Mouse (Mus musculus): Measurements from ENCODE around the gene Pheta2. TPM values are rescaled to one million over a fixed set of nuclear protein-coding genes. Genes with fewer than 3 reads are reported as not detected.

The Pheta2 gene
- polyA plus RNA-seq, 1 experiment from 2014 or later: 43.9 TPM

GRCm38 (mm10) chr15:82325382-82325781, 13.4 kb upstream of the Pheta2 start:
- H3K9ac ChIP-seq: no peak overlapping the region
- H3K9me3 ChIP-seq (replicated peaks): no peaks in the 10 kb centered on the region
- H3K4me1 ChIP-seq (replicated peaks): peaks cover 10% of the 10 kb centered on the region
- WGBS (ENCODE audit: insufficient replicate concordance): 53% methylated on average over 2 of the region's 2 CpGs
- ATAC-seq (ENCODE audit: insufficient read depth): no peak
- peaks cover 19% of the 10 kb centered on the region for H3K36me3 ChIP-seq (replicated peaks)
- no peak overlapping the region for H3K4me3 ChIP-seq (replicated peaks)
- H3K27ac ChIP-seq (replicated peaks): no peak overlapping the region
- H3K4me2 ChIP-seq: no peak overlapping the region
- H3K27me3 ChIP-seq: peaks cover 4% of the 10 kb centered on the region; the same call in 1 of the 2 replicates

GRCm38 (mm10) chr15:82335194-82335593, 3.5 kb upstream of the Pheta2 start:
- Histone ChIP-seq H3K27ac (replicated peaks) (no peak overlapping the region), H3K4me2 (no peak overlapping the region), H3K27me3 (no peaks in the 10 kb centered on the region), H3K4me3 (replicated peaks) (no peak overlapping the region), H3K36me3 (replicated peaks) (peaks cover 67% of the 10 kb centered on the region), H3K9ac (no peak overlapping the region), H3K4me1 (replicated peaks) (peaks cover 43% of the 10 kb centered on the region), H3K9me3 (replicated peaks) (no peaks in the 10 kb centered on the region)
- WGBS (ENCODE audit: insufficient replicate concordance): 89% methylated on average over 4 of the region's 4 CpGs
- ATAC-seq (ENCODE audit: insufficient read depth): no peak

- ATAC-seq (ENCODE audit: insufficient read depth): no peak
- Histone ChIP-seq H3K9ac (peak overlapping the region; percentile 66; the same call in 1 of the 2 replicates), H3K27me3 (no peaks in the 10 kb centered on the region), H3K4me3 (replicated peaks) (peak overlapping the region; percentile 67; the same call in 1 of the 2 replicates), H3K4me1 (replicated peaks) (peaks cover 52% of the 10 kb centered on the region), H3K4me2 (peak overlapping the region; percentile 84), H3K9me3 (replicated peaks) (no peaks in the 10 kb centered on the region), H3K27ac (replicated peaks) (peak overlapping the region; percentile 19; the same call in 1 of the 2 replicates), H3K36me3 (replicated peaks) (peaks cover 52% of the 10 kb centered on the region)
- 89% methylated on average over 12 of the region's 12 CpGs for WGBS (ENCODE audit: insufficient replicate concordance)
These were observed 2.1 kb upstream of the Pheta2 start for GRCm38 (mm10) chr15:82336629-82337028.

GRCm38 (mm10) chr15:82337875-82338274, 867 bp upstream of the Pheta2 start:
- Histone ChIP-seq H3K36me3 (replicated peaks) (peaks cover 40% of the 10 kb centered on the region), H3K27me3 (no peaks in the 10 kb centered on the region), H3K27ac (replicated peaks) (peak overlapping the region; percentile 100), H3K4me1 (replicated peaks) (peaks cover 63% of the 10 kb centered on the region), H3K4me3 (replicated peaks) (peak overlapping the region; percentile 67), H3K9ac (peak overlapping the region; percentile 66), H3K4me2 (peak overlapping the region; percentile 84), H3K9me3 (replicated peaks) (no peaks in the 10 kb centered on the region)
- 3% methylated on average over 4 of the region's 4 CpGs for WGBS (ENCODE audit: insufficient replicate concordance)
- no peak for ATAC-seq (ENCODE audit: insufficient read depth)

GRCm38 (mm10) chr15:82339150-82339549, 408 bp downstream of the Pheta2 start:
- ATAC-seq (ENCODE audit: insufficient read depth): no peak
- peaks cover 42% of the 10 kb centered on the region for H3K36me3 ChIP-seq (replicated peaks)
- peak overlapping the region; percentile 100 for H3K27ac ChIP-seq (replicated peaks)
- peak overlapping the region; percentile 67 for H3K4me3 ChIP-seq (replicated peaks)
- H3K9ac ChIP-seq: peak overlapping the region; percentile 83
- no peaks in the 10 kb centered on the region for H3K27me3 ChIP-seq
- H3K9me3 ChIP-seq (replicated peaks): no peaks in the 10 kb centered on the region
- 38% methylated on average over 10 of the region's 10 CpGs for WGBS (ENCODE audit: insufficient replicate concordance)
- H3K4me2 ChIP-seq: peak overlapping the region; percentile 84
- peaks cover 76% of the 10 kb centered on the region for H3K4me1 ChIP-seq (replicated peaks)

DNA sequence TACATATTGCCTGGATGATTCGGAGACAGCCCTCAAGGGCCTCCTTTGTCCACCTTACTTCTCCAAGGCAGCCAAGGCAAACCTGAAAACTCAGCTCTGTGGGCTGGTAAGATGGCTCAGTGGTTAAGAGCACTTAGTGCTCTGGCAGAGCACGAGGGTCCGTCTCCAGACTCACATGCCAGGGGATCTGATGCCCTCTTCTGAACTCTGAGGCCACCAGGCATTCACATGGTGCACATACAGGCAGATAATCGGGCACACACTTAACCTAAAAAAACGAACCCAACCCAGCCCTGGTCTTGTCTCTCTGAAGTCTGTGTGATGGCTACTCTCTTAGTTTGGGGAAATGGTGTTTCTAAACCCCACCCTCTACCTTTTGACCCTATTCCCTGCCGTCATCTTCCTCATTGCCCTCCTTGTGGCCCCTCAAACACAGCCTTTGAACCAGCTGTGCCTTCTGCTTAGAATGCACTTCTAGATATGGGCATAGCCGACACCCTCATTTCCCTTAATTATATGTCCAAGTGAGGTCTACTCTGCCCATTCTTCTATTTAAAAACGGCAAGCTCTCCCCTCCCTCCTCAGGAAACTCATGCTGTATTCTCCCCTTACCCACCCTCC, 1.0 kb downstream of the Pheta2 start:
- H3K27me3 ChIP-seq: no peaks in the 10 kb centered on the region
- no peak for ATAC-seq (ENCODE audit: insufficient read depth)
- peak overlapping the region; percentile 100 for H3K27ac ChIP-seq (replicated peaks)
- no peaks in the 10 kb centered on the region for H3K9me3 ChIP-seq (replicated peaks)
- peak overlapping the region; percentile 84 for H3K4me2 ChIP-seq
- 31% methylated on average over 8 of the region's 8 CpGs for WGBS (ENCODE audit: insufficient replicate concordance)
- peaks cover 42% of the 10 kb centered on the region for H3K36me3 ChIP-seq (replicated peaks)
- H3K4me3 ChIP-seq (replicated peaks): peak overlapping the region; percentile 71
- H3K9ac ChIP-seq: peak overlapping the region; percentile 83
- peaks cover 82% of the 10 kb centered on the region for H3K4me1 ChIP-seq (replicated peaks)

GRCm38 (mm10) chr15:82340414-82341035, 1.8 kb downstream of the Pheta2 start:
- Histone ChIP-seq H3K9me3 (replicated peaks) (no peaks in the 10 kb centered on the region), H3K27me3 (no peaks in the 10 kb centered on the region), H3K27ac (replicated peaks) (peak overlapping the region; percentile 100), H3K36me3 (replicated peaks) (peaks cover 41% of the 10 kb centered on the region), H3K4me3 (replicated peaks) (peak overlapping the region; percentile 71), H3K4me1 (replicated peaks) (peaks cover 89% of the 10 kb centered on the region), H3K4me2 (peak overlapping the region; percentile 84), H3K9ac (peak overlapping the region; percentile 83)
- ATAC-seq (ENCODE audit: insufficient read depth): peak; percentile 13; the same call in 1 of the 2 replicates
- WGBS (ENCODE audit: insufficient replicate concordance): 11% methylated on average over 21 of the region's 21 CpGs

- H3K4me2 ChIP-seq: peak overlapping the region; percentile 84
- H3K27me3 ChIP-seq: no peaks in the 10 kb centered on the region
- H3K4me1 ChIP-seq (replicated peaks): peaks cover 86% of the 10 kb centered on the region
- H3K36me3 ChIP-seq (replicated peaks): peaks cover 36% of the 10 kb centered on the region
- peak; percentile 30 for ATAC-seq (ENCODE audit: insufficient read depth)
- H3K27ac ChIP-seq (replicated peaks): peak overlapping the region; percentile 100
- H3K9me3 ChIP-seq (replicated peaks): no peaks in the 10 kb centered on the region
- H3K4me3 ChIP-seq (replicated peaks): peak overlapping the region; percentile 71
- peak overlapping the region; percentile 83 for H3K9ac ChIP-seq
- WGBS (ENCODE audit: insufficient replicate concordance): 2% methylated on average over 40 of the region's 40 CpGs
These were observed 2.3 kb downstream of the Pheta2 start for GRCm38 (mm10) chr15:82341036-82341501.

GRCm38 (mm10) chr15:82341675-82342542, 3.2 kb downstream of the Pheta2 start:
- H3K4me3 ChIP-seq (replicated peaks): peak overlapping the region; percentile 71
- H3K4me2 ChIP-seq: peak overlapping the region; percentile 84
- H3K9me3 ChIP-seq (replicated peaks): no peaks in the 10 kb centered on the region
- peak overlapping the region; percentile 83 for H3K9ac ChIP-seq
- H3K27ac ChIP-seq (replicated peaks): peak overlapping the region; percentile 100
- 6% methylated on average over 15 of the region's 15 CpGs for WGBS (ENCODE audit: insufficient replicate concordance)
- peak; percentile 58 for ATAC-seq (ENCODE audit: insufficient read depth)
- H3K4me1 ChIP-seq (replicated peaks): peaks cover 85% of the 10 kb centered on the region
- no peaks in the 10 kb centered on the region for H3K27me3 ChIP-seq
- H3K36me3 ChIP-seq (replicated peaks): peaks cover 28% of the 10 kb centered on the region

GRCm38 (mm10) chr15:82342543-82342935, 3.8 kb downstream of the Pheta2 start:
- Histone ChIP-seq H3K4me3 (replicated peaks) (peak overlapping the region; percentile 71), H3K4me2 (peak overlapping the region; percentile 84), H3K9me3 (replicated peaks) (no peaks in the 10 kb centered on the region), H3K27ac (replicated peaks) (peak overlapping the region; percentile 100), H3K9ac (peak overlapping the region; percentile 83), H3K36me3 (replicated peaks) (peaks cover 29% of the 10 kb centered on the region), H3K4me1 (replicated peaks) (peaks cover 85% of the 10 kb centered on the region), H3K27me3 (no peaks in the 10 kb centered on the region)
- WGBS (ENCODE audit: insufficient replicate concordance): 32% methylated on average over 5 of the region's 5 CpGs
- no peak for ATAC-seq (ENCODE audit: insufficient read depth)
